Mouse (Mus musculus) G1E (cell line): ENCODE measurements around the gene Tubal3.

Source experiments
- CTCF ChIP-seq: IDR thresholded peaks from 2 replicates; pipeline ENCODE4 v1.5.1; 2012; ENCODE audit warnings: low read depth, low read length, inconsistent platforms, mixed read lengths
- GATA1 ChIP-seq: IDR thresholded peaks from 2 replicates; pipeline ENCODE4 v1.6.1; 2012; ENCODE audit warnings: borderline replicate concordance, low read length, inconsistent platforms, mixed read lengths
- TAL1 ChIP-seq: conservative IDR thresholded peaks from 2 replicates; pipeline ENCODE4 v1.6.1; 2012; ENCODE audit warnings: low read depth, low read length, inconsistent platforms, mixed read lengths

DNA sequence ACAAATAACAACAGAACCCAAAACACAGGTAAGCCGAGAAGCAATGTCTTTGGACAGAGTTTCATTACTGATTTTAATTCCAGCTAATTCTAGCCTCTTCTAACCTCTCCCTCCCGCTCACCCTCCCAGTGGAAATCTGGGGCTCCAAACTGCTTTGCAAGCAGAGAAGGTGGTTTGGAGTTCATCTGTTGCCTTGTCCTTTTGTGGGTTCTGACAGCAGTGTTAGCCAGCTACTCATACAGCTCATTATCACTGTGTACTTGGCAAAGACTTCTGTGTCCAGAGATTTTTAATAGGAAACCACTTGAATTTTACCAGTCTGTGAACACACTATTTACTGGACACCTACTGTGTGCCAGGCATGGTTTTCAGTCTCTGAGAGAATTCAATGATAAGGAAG lies 27.2 kb downstream of the Tubal3 start, which contains the start of gene Ucn3:
- TF ChIP-seq CTCF (no peak), TAL1 (no peak), GATA1 (no peak)
